Mouse (Mus musculus) cortical plate, adult 2 months (tissue): ENCODE measurements at regions not wholly inside any gene's neighbourhood (a gene's known extent, or its start where the extent isn't known, plus 50 kb on each side); places are given as distances from the start of the nearest gene placed in this dataset.

ENCODE experiments used
- CTCF ChIP-seq: fragments of 200-500 bp; IDR thresholded peaks from 2 replicates; pipeline ENCODE4 v1.5.1; 2011; ENCODE audit warnings: mild to moderate bottlenecking, control low read depth, low read length; ENCODE audit not compliant: insufficient read depth; ENCODE audit errors: extremely low read depth
- POLR2A ChIP-seq: fragments of 200-500 bp; IDR thresholded peaks from 2 replicates; pipeline ENCODE4 v1.6.1; 2011; ENCODE audit warnings: mild to moderate bottlenecking, low read length, control low read depth; ENCODE audit not compliant: insufficient read depth; ENCODE audit errors: extremely low read depth

- TF ChIP-seq CTCF (no peak), POLR2A (no peak)
These were observed 192.8 kb upstream of the Stxbp5 start for GRCm38 (mm10) chr10:10093713-10094112.
